Mouse (Mus musculus) T-helper 17 cell (primary cell): ENCODE measurements around the gene Zfp385c.
"Not testable (repeated sequence)": the region's sequence is repeated elsewhere in the genome, so short reads cannot be mapped to it uniquely, and the experiment has no call there.

Source experiments
- in situ Hi-C, 2 experiments: fragments of 300-600 bp; cut with MboI, MseI; formaldehyde crosslinking; loops; 1 replicate in 1 of 2; 2 replicates in 1 of 2; pipeline ENCODE4 v1.15.1; 2025; ENCODE audit warnings: high pct_unique_total_duplicates in 2 of 2

Gene Zfp385c

GRCm38 (mm10) chr11:100628862-100629352, 63.3 kb downstream of the Zfp385c start:
- in situ Hi-C loops = loop anchor here in 1 of 2 experiments (10.0 kb wide), 1 partner anchor 54 kb away; the partner anchor contains the start of gene Cnp

- in situ Hi-C loops = loop anchor here in 1 of 2 experiments (10.0 kb wide), 1 partner anchor 53 kb away; the partner anchor contains the start of gene Cnp
Measured at GRCm38 (mm10) chr11:100628056-100628455, 64.2 kb downstream of the Zfp385c start.

GRCm38 (mm10) chr11:100626701-100627195, 65.5 kb downstream of the Zfp385c start:
- in situ Hi-C loops = loop anchor here in 1 of 2 experiments (10.0 kb wide), 1 partner anchor 52 kb away; the partner anchor contains the start of gene Cnp

- in situ Hi-C loops = loop anchor here in 1 of 2 experiments (10.0 kb wide), 1 partner anchor 51 kb away; the partner anchor contains the start of gene Cnp
Measured at GRCm38 (mm10) chr11:100625754-100626700, 66.2 kb downstream of the Zfp385c start.

- in situ Hi-C loops = loop anchor here in 1 of 2 experiments (10.0 kb wide), 1 partner anchor 49 kb away; the partner anchor contains the start of gene Cnp
Measured at GRCm38 (mm10) chr11:100623867-100624266, 68.4 kb downstream of the Zfp385c start.

- in situ Hi-C loops = loop anchor here in 1 of 2 experiments (10.0 kb wide), 1 partner anchor 48 kb away; the partner anchor contains the start of gene Cnp
Measured at GRCm38 (mm10) chr11:100622714-100623113, 69.5 kb downstream of the Zfp385c start.

GRCm38 (mm10) chr11:100619982-100620381, 72.3 kb downstream of the Zfp385c start, which contains the start of gene Dnajc7:
Dnajc7 (minus strand) TSS chr11:100620168.
- in situ Hi-C loops = loop anchor here in 1 of 2 experiments (10.0 kb wide), 1 partner anchor 45 kb away; the partner anchor contains the start of gene Cnp

GRCm38 (mm10) chr11:100619485-100619975, 72.7 kb downstream of the Zfp385c start:
- in situ Hi-C loops = no loop called here

- in situ Hi-C loops = no loop called here
Measured at GRCm38 (mm10) chr11:100618761-100619484, 73.3 kb downstream of the Zfp385c start, which contains the start of gene Nkiras2. Nkiras2 (plus strand) TSS chr11:100619244.

- in situ Hi-C loops = no loop called here
Measured at GRCm38 (mm10) chr11:100617480-100617879, 74.8 kb downstream of the Zfp385c start.

GRCm38 (mm10) chr11:100616836-100617235, 75.4 kb downstream of the Zfp385c start:
- in situ Hi-C loops = not testable (repeated sequence)

GRCm38 (mm10) chr11:100616332-100616731, 75.9 kb downstream of the Zfp385c start:
- in situ Hi-C loops = no loop called here

GRCm38 (mm10) chr11:100613241-100613640, 79.0 kb downstream of the Zfp385c start:
- in situ Hi-C loops = no loop called here

- in situ Hi-C loops = no loop called here
Measured at GRCm38 (mm10) chr11:100611627-100612026, 80.6 kb downstream of the Zfp385c start.

GRCm38 (mm10) chr11:100609997-100610680, 82.1 kb downstream of the Zfp385c start:
- in situ Hi-C loops = no loop called here

GRCm38 (mm10) chr11:100609355-100609996, 82.8 kb downstream of the Zfp385c start:
- in situ Hi-C loops = no loop called here

GRCm38 (mm10) chr11:100608796-100609195, 83.5 kb downstream of the Zfp385c start:
- in situ Hi-C loops = no loop called here

GRCm38 (mm10) chr11:100607121-100607520, 85.1 kb downstream of the Zfp385c start:
- in situ Hi-C loops = no loop called here

- in situ Hi-C loops = no loop called here
Measured at GRCm38 (mm10) chr11:100605451-100605850, 86.8 kb downstream of the Zfp385c start.
